Mouse (Mus musculus) limb, embryonic 10.5 days (tissue): Measurements from ENCODE around the gene Mrpl52. TPM values are rescaled to one million over a fixed set of nuclear protein-coding genes. Genes with fewer than 3 reads are reported as not detected.

Source experiments
- DNase-seq: peaks from one replicate; pipeline ENCODE4 v3.0.0-alpha.2; 2017; ENCODE audit warnings: low spot score
- H3K27ac ChIP-seq: fragments of 300-500 bp; sonication (generic); 2 replicates; pipeline ENCODE4 v1.5.1; 2016; ENCODE audit warnings: mild to moderate bottlenecking
- H3K27me3 ChIP-seq: fragments of 300-500 bp; sonication (generic); 2 replicates; pipeline ENCODE4 v1.6.1; 2016; ENCODE audit warnings: low read depth, mild to moderate bottlenecking; ENCODE audit not compliant: poor library complexity, severe bottlenecking
- H3K36me3 ChIP-seq: fragments of 300-500 bp; sonication (generic); 2 replicates; pipeline ENCODE4 v1.6.1; 2016; ENCODE audit warnings: mild to moderate bottlenecking, moderate library complexity
- H3K4me1 ChIP-seq: fragments of 300-500 bp; sonication (generic); 2 replicates; pipeline ENCODE4 v1.6.1; 2016
- H3K4me3 ChIP-seq: fragments of 300-500 bp; sonication (generic); 2 replicates; pipeline ENCODE4 v1.5.1; 2016; ENCODE audit warnings: mild to moderate bottlenecking, moderate library complexity
- H3K9me3 ChIP-seq: fragments of 300-500 bp; sonication (generic); replicated peaks from 2 replicates; pipeline ENCODE4 v1.6.1; 2016; ENCODE audit warnings: mild to moderate bottlenecking
- WGBS: fragments of 180-500 bp; shearing (Covaris S2); methylation state at CpG from one replicate; pipeline ENCODE4 v1.1.7; 2016; 5-methylcytosine and 5-hydroxymethylcytosine counted together
- polyA plus RNA-seq: library from polyadenylated mRNA; unstranded; fragments of >200 nt; fragmentation: Nextera tagmentation; extraction: Ambion mirVana; gene quantifications from 2 replicates; pipeline ENCODE4 v1.2.1, GENCODE M21; 2016

The Mrpl52 gene
- polyA plus RNA-seq, 1 experiment from 2014 or later: 198 TPM

DNA sequence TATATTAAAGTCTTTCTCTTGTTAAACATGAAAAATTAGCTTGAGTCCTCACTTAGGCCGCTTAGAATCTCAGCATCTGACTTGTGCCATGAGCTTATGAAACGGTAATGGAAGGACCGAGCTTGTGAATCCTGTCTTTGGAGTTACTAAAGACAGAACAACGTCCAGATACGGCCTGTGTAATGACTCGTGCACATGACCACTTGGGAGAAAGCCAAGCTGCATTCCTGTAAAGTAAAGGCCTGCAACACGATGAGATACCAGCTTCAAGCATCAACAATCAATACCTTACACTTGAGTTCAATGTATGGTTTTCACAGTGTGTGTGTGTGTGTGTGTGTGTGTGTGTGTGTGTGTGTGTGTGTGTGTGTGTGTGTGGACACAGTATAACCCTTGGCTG lies 30.0 kb upstream of the Mrpl52 start:
- H3K27me3 ChIP-seq: no peaks in the 10 kb centered on the region
- no peak overlapping the region for H3K27ac ChIP-seq
- no peaks in the 10 kb centered on the region for H3K36me3 ChIP-seq
- DNase-seq: no peak
- peaks cover 22% of the 10 kb centered on the region for H3K4me1 ChIP-seq
- no peaks in the 10 kb centered on the region for H3K9me3 ChIP-seq
- 92% methylated on average over 7 of the region's 7 CpGs for WGBS
- no peak overlapping the region for H3K4me3 ChIP-seq

DNA sequence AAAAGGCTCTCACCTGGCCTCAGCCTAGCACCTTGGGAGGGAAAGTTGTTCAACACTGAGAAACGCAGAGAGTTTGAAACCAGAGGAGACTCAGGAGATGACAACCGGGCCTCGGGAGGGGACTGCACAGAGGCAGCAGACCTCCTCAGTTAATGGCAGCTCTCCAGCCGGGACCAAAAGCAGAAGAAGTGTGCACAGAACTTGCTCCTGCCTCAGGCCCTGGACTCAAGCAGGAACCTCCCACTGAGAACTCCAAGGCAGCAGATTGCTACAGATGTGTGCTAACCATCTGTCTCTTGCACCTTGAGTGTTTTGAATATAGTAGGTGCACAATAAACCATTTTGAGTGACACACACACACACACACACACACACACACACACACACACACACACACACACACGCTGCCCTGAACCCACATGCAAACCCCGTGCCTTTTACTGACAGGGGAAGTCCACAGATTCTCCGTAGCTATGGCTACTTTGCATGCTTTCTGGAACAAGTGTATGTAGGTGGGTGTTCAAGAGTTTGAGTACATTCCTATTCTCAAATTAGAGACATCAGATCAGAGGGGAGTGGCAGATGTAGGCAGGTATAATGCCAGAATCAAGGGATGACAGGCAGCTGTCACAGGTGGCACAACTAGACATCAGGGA lies 28.7 kb upstream of the Mrpl52 start:
- no peaks in the 10 kb centered on the region for H3K27me3 ChIP-seq
- no peak overlapping the region for H3K4me3 ChIP-seq
- WGBS: 77% methylated on average over 7 of the region's 7 CpGs
- DNase-seq: no peak
- H3K27ac ChIP-seq: no peak overlapping the region
- H3K9me3 ChIP-seq: no peaks in the 10 kb centered on the region
- H3K36me3 ChIP-seq: no peaks in the 10 kb centered on the region
- H3K4me1 ChIP-seq: peaks cover 31% of the 10 kb centered on the region

DNA sequence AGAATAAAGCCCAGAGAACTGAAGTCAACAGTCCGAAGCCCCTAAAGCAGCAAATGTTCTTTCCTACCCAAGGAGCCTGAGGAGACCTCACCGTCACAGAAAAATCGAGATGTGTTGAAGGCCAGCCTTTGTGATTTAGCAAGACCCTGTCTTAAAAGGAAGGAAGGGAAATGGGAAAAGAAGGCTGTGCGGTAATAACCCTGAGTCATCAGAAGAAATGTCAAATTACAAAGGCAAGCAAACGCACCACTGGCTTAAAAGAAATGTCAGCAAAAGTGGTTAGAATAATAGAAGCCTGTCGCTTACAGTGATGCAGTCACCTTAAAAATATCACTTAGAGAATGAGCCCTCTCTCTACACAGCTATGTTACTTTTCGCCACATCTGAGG lies 28.2 kb upstream of the Mrpl52 start:
- WGBS: 61% methylated on average over 7 of the region's 7 CpGs

DNA sequence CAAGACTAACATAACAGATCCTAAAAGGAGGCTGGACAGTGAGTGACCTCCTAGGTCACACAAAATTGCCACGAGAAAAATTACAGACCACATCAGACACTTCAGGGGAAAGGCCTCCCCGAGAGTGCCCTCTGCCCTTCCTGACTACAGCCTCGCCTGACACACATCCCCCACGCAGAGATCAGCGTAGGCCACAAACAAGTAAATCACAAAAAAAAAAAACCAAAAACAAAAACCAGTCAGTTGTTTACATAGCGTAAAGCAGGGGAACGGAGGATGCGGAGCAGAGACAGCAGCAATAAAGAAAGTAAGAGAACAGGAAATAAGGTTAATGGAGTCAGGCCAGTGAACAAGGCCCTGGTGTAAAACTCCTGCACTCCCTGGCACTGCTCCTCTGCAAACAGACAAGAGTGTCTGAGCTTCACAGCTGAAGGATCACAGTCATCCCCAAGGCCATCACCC lies 27.8 kb upstream of the Mrpl52 start:
- H3K4me3 ChIP-seq: no peak overlapping the region
- no peak for DNase-seq
- WGBS: 13% methylated on average over 8 of the region's 8 CpGs
- H3K27ac ChIP-seq: no peak overlapping the region
- H3K9me3 ChIP-seq: no peaks in the 10 kb centered on the region
- peaks cover 31% of the 10 kb centered on the region for H3K4me1 ChIP-seq
- H3K27me3 ChIP-seq: no peaks in the 10 kb centered on the region
- no peaks in the 10 kb centered on the region for H3K36me3 ChIP-seq

More for the DNA sequence above, 28.2 kb upstream of the Mrpl52 start:
- Histone ChIP-seq H3K4me3 (no peak overlapping the region), H3K36me3 (no peaks in the 10 kb centered on the region), H3K27me3 (no peaks in the 10 kb centered on the region), H3K27ac (no peak overlapping the region), H3K4me1 (peaks cover 31% of the 10 kb centered on the region), H3K9me3 (no peaks in the 10 kb centered on the region)
- DNase-seq: no peak

DNA sequence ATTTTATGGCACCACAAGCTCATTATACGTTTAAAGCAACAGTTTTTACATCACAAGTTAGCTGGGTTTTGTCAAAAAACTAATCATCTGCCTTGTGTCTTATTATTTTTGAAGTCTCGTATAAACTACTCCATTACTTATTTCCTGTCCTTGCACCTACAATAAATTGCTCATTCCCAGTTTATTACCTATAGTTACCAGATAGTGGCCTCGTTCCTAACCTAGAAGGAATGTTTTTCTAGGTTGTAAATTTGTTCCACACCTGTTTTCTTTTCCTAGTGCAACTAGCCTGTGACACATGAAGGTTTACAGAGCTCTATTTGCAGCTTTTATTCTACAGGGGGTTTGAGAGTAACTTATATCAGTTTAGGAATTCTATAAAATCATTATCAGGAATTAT lies 25.0 kb upstream of the Mrpl52 start:
- Histone ChIP-seq H3K36me3 (no peaks in the 10 kb centered on the region), H3K27me3 (no peaks in the 10 kb centered on the region), H3K4me1 (peaks cover 31% of the 10 kb centered on the region), H3K4me3 (no peak overlapping the region), H3K9me3 (no peaks in the 10 kb centered on the region), H3K27ac (no peak overlapping the region)
- WGBS: 40% methylated on average over 3 of the region's 3 CpGs
- no peak for DNase-seq

DNA sequence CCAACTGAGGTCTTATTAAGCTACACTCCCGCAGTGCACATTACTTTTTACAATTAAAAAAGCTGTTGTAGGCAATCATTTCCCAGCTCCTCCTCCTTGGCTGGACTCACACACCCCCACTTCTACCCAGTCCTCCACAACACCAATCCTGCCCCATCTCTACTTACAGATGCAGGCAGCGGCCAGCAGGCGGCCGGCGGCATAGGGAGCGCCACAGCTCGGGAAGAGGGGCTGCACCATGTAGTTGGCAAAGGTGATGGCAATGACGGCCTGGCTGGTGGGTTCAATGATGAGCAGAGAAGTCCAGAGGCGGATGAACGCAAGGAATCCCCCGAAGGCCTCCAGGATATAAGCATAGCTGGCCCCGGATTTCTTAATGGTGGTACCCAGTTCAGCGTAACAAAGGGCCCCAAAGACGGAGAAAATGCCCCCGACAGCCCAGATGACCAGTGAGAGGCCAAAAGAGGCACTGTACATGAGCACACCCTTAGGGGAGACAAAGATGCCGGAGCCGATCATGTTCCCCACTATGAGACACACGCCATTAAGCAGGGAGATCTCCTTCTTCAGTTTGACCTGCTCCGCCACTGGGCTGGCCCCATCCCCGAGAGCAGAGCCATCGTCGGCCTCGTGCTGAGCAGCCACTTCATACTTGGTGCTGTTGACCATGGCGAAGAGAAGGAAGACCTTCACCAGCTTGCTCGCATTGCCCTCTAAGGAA lies 18.2 kb upstream of the Mrpl52 start:
- H3K4me1 ChIP-seq: peaks cover 20% of the 10 kb centered on the region
- H3K27me3 ChIP-seq: no peaks in the 10 kb centered on the region
- WGBS: 86% methylated on average over 25 of the region's 25 CpGs
- no peaks in the 10 kb centered on the region for H3K9me3 ChIP-seq
- no peak overlapping the region for H3K4me3 ChIP-seq
- no peaks in the 10 kb centered on the region for H3K36me3 ChIP-seq
- no peak for DNase-seq
- no peak overlapping the region; the same call in 1 of the 2 replicates for H3K27ac ChIP-seq

DNA sequence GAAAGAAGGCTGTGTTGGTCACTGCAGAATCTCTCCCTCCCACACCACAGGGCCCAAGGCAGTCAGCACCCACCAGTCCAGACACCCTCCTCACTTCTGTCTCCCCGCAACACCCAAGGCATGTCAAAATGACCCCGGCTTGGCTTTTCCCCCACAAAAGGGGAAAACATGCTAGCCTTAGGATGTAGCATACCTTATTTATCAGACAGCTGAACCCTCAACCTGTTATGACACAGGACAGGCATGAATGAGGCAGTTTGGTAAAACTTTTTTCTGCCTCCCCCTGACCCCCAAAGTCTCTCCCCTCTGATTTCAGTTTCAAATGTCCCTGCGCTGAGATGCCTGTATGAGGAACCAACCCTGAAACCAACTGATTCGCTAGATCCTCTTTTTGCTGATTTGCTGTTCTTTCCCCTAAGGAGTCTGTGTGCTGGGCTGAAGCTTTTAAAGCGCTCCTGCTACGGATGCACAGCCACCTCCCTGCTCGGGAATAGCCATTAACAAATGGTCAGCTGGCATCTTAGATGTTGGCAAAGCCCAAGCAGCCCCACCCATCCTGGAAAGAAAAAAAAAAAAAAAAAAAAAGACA lies 17.6 kb upstream of the Mrpl52 start:
- Histone ChIP-seq H3K9me3 (no peaks in the 10 kb centered on the region), H3K4me3 (no peak overlapping the region), H3K4me1 (peaks cover 27% of the 10 kb centered on the region), H3K27me3 (no peaks in the 10 kb centered on the region), H3K27ac (no peak overlapping the region; the same call in 1 of the 2 replicates), H3K36me3 (no peaks in the 10 kb centered on the region)
- no peak for DNase-seq
- WGBS: 73% methylated on average over 7 of the region's 7 CpGs

DNA sequence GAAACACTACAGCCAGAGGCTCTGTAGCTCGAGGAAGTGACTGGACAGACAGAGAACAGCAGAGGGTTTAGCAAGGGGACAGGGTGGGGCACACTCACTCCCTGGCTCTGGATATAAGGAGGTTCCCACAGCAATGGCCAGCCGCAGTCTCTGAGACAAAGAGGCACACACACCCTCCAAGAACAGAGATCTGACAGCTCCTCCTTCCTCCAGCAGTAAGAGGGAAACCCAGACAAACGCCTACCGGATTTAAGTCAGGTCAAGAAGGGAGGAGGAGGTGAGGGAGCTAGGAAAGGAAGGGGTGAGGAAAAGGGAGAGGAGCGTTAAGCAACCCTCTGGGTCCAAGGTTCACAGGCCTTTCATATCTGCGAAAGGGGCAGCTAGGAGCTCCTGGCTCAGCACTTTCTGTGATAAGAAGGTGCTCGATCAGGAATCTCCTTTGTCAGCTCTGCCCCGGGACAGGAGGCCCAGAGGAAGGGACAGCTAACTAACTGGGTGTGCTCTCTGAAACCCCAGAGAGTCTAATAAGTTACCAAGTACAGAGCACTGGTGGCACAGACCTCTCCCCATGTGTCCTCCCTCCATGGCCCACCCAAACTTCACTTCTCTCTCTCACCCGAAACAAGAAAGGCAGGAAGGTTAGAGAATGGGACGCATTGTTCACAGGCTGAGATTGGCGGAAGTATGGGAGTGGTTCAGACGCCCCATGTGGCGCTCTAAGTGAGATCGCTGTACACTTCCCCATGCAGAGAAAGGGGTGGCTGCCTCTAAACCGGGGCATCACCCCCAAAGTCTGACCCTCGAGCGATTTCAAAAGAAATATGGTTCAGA lies 16.5 kb upstream of the Mrpl52 start:
- H3K9me3 ChIP-seq: no peaks in the 10 kb centered on the region
- no peak overlapping the region for H3K4me3 ChIP-seq
- 0 out of 2 replicates have a peak, but pooled peaks cover 2% of the 10 kb centered on the region for H3K27me3 ChIP-seq
- 50% methylated on average over 17 of the region's 17 CpGs for WGBS
- H3K4me1 ChIP-seq: peaks cover 37% of the 10 kb centered on the region
- H3K27ac ChIP-seq: peak overlapping the region; percentile 27; the same call in 1 of the 2 replicates
- H3K36me3 ChIP-seq: no peaks in the 10 kb centered on the region
- no peak for DNase-seq

DNA sequence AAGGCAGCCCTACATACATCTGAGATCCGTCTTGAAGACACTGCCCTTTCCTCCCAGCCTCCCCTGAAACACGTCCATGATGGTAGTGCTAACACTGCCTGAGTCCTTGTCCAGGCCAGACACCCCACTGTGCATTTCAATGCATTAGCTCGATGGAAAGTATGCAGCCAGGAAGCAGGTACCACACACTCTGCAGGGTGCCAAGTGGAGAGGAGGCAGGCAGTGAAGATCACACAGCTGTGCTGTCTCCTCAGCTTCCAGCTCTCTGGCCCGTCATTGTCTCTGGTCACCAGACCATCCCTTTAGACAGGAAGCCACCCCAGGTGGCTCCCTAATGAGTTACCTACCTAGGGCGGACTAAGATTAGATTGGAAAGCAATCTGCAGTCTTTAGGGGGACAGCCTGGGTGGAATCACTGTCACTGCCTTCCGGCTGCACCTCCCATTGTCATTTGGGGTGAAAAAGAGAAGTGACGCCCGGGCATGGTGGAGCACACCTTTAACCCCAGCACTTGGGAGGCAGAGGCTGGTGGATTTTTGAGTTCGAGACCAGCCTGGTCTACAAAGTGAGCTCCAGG lies 14.6 kb upstream of the Mrpl52 start:
- Histone ChIP-seq H3K4me1 (peaks cover 45% of the 10 kb centered on the region), H3K36me3 (no peaks in the 10 kb centered on the region)
- WGBS: 61% methylated on average over 9 of the region's 9 CpGs

DNA sequence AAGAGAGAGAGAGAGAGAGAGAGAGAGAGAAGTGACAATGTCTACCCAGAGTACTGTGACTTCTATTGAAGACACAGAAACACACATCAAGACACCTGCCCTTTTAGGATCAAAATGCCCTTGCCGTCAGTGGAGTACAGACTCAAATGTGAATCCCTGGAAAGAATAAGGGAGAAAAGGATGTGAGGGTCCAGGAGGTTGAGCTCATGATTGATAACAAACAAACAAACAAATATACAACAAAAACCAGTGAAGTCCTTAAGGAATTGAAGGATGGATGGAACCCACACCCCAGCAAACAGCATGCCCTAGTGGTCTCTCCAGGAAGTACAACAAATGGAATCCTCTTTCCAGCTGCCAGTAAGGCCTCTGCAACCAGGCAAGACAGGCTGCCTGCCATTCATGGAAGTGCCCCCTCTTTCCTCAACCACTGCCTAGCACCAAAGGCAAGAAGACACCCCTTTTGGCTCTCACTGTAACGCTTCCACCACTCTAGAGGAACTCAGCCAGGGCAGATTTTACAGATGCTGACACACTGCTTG lies 14.0 kb upstream of the Mrpl52 start:
- 42% methylated on average over 2 of the region's 2 CpGs for WGBS

More for the DNA sequence above, 14.6 kb upstream of the Mrpl52 start:
- Histone ChIP-seq H3K27me3 (peaks cover 12% of the 10 kb centered on the region), H3K27ac (no peak overlapping the region), H3K9me3 (no peaks in the 10 kb centered on the region), H3K4me3 (no peak overlapping the region)
- no peak for DNase-seq

DNA sequence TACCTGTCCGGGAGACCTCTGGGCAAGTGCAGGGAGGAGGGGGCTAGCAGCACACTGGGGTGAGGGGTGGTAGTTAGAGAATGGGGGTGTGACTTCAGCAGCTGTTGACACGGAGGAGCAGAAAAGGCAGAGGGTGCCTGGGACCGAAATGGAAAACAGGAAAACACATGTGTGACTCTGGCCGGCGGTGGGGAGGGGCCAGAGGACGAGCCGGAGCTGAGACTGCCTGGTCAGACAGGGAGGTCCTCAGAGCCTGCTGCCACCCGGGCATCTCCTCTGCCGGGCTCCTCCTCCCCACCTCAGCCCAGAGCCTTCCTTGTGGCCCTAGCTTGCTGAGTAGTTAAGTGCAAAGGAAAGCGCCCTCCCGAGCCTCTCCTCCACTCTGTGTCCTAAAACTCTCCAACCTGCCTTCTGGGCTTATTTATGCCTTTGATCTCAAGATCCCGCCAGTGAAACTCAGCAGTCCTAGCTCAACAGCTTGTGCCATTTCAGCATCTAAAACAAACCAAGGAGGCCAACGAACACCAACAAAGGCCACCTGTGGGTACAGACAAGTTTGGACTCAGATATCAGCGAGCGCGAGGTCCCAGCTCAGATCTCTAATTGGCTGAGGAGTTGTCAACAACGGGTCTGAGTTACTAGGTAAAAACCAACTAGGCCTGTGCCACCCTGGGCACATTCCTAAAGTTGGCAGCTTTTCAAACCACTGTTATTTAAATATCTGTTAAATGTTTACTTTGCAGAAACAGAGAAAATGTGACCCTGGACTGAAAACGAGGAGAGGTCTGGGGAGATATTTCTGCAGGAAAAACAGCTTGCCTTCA lies 12.6 kb upstream of the Mrpl52 start:
- peaks cover 19% of the 10 kb centered on the region for H3K27me3 ChIP-seq
- DNase-seq: peak; percentile 67
- no peaks in the 10 kb centered on the region for H3K36me3 ChIP-seq
- H3K27ac ChIP-seq: peak overlapping the region; percentile 72
- H3K9me3 ChIP-seq: no peaks in the 10 kb centered on the region
- H3K4me1 ChIP-seq: peaks cover 49% of the 10 kb centered on the region
- 5% methylated on average over 18 of the region's 18 CpGs for WGBS
- peak overlapping the region; percentile 42 for H3K4me3 ChIP-seq

More for the DNA sequence above, 14.0 kb upstream of the Mrpl52 start:
- peaks cover 51% of the 10 kb centered on the region for H3K4me1 ChIP-seq
- H3K27ac ChIP-seq: peak overlapping the region; percentile 53; the same call in 1 of the 2 replicates
- H3K9me3 ChIP-seq: no peaks in the 10 kb centered on the region
- peaks cover 18% of the 10 kb centered on the region for H3K27me3 ChIP-seq
- DNase-seq: peak; percentile 53
- no peak overlapping the region for H3K4me3 ChIP-seq
- no peaks in the 10 kb centered on the region for H3K36me3 ChIP-seq
